Mouse (Mus musculus) liver, embryonic 13.5 days (tissue): ENCODE measurements around the gene Olfr487. TPM values are rescaled to one million over a fixed set of nuclear protein-coding genes. Genes with fewer than 3 reads are reported as not detected.

Experiments used
- polyA plus RNA-seq: library from polyadenylated mRNA; unstranded; fragments of >200 nt; fragmentation: Nextera tagmentation; extraction: Ambion mirVana; gene quantifications from 2 replicates; pipeline ENCODE4 v1.2.1, GENCODE M21; 2015

Olfr487 gene
- polyA plus RNA-seq, 1 experiment from 2014 or later = not detected

Other genes with a start within 250 kb of the Olfr487 start
- not detected in 2 replicates for gene Olfr476, start 249.8 kb downstream of the Olfr487 start, polyA plus RNA-seq
- not detected in 2 replicates for gene Olfr477, start 227.9 kb downstream of the Olfr487 start, polyA plus RNA-seq
- gene Olfr478, start 180.6 kb downstream of the Olfr487 start, polyA plus RNA-seq = not detected in 2 replicates
- gene Olfr479, start 163.9 kb downstream of the Olfr487 start, polyA plus RNA-seq = not detected in 2 replicates
- not detected in 2 replicates for gene Olfr480, start 147.3 kb downstream of the Olfr487 start, polyA plus RNA-seq
- gene Olfr481, start 134.8 kb downstream of the Olfr487 start, polyA plus RNA-seq = not detected in 2 replicates
- 0.06 TPM in 1 of 2 replicates, not detected in the other for gene Olfr482, start 117.0 kb downstream of the Olfr487 start, polyA plus RNA-seq
- not detected in 2 replicates for gene Olfr483, start 113.8 kb downstream of the Olfr487 start, polyA plus RNA-seq
- not detected in 2 replicates for gene Olfr484, start 87.2 kb downstream of the Olfr487 start, polyA plus RNA-seq
- gene Olfr485, start 54.8 kb downstream of the Olfr487 start, polyA plus RNA-seq = not detected in 2 replicates
- not detected in 2 replicates for gene Olfr486, start 41.9 kb downstream of the Olfr487 start, polyA plus RNA-seq
- not detected in 2 replicates for gene Olfr488, start 43.7 kb upstream of the Olfr487 start, polyA plus RNA-seq
- gene Olfr490, start 74.3 kb upstream of the Olfr487 start, polyA plus RNA-seq = not detected in 2 replicates
- gene Olfr491, start 98.8 kb upstream of the Olfr487 start, polyA plus RNA-seq = not detected in 2 replicates
- not detected in 2 replicates for gene Olfr492, start 109.0 kb upstream of the Olfr487 start, polyA plus RNA-seq
- not detected in 2 replicates for gene Olfr493, start 132.3 kb upstream of the Olfr487 start, polyA plus RNA-seq
- not detected in 2 replicates for gene Olfr494, start 150.7 kb upstream of the Olfr487 start, polyA plus RNA-seq
- gene Olfr495, start 178.5 kb upstream of the Olfr487 start, polyA plus RNA-seq = not detected in 2 replicates
- not detected in 2 replicates for gene Olfr497, start 205.8 kb upstream of the Olfr487 start, polyA plus RNA-seq